In genomic region chr6:91347721-91348120, GRCm38 (mm10) we compare ENCODE assay signal across 10 mouse cellular contexts.
DNase-seq lines count a peak whose midpoint lies in the region; ATAC-seq and TF ChIP-seq lines count a peak whose summit lies in the region.
"Had no signal": no experiment of that assay in that cellular context is flagged by ENCODE, and none has a peak within 500 bp of the region (broad histone marks: within the 10 kb centered on the region; RNA-seq: fewer than 3 reads in every experiment).

No protein-coding gene starts in this region.

- no peak overlapping the region; the same call in 1 of the 2 replicates for H3K4me2 ChIP-seq in hindbrain, embryonic 11.5 days (replicated peaks; ENCODE audit: low read depth, low read length)
- peak overlapping the region; percentile 2; the same call in 1 of the 2 replicates for H3K4me2 ChIP-seq in neural tube, embryonic 12.5 days (replicated peaks)
- no peak overlapping the region for H3K4me2 ChIP-seq in lung, postnatal 0 days (replicated peaks; ENCODE audit: low read depth, low read length)
- no peak overlapping the region for H3K4me2 ChIP-seq in intestine, postnatal 0 days (replicated peaks; ENCODE audit: low read depth)
- H3K4me2 ChIP-seq: limb, embryonic 13.5 days had no signal

- intact Hi-C loops in left cerebral cortex, postnatal 10 days (cut with DNase I) = loop anchor here (5.0 kb wide), 2 partner anchors 45 to 60 kb away; no protein-coding TSS in a partner anchor

- H3K27me3 ChIP-seq in hindbrain, embryonic 11.5 days (ENCODE audit: control insufficient read depth, insufficient read depth, low read length) = no peaks in the 10 kb centered on the region
- H3K27me3 ChIP-seq in neural tube, embryonic 12.5 days (replicated peaks) = no peaks in the 10 kb centered on the region
- H3K27me3 ChIP-seq in lung, postnatal 0 days (replicated peaks; ENCODE audit: insufficient read depth, low read length) = no peaks in the 10 kb centered on the region
- H3K27me3 ChIP-seq in intestine, postnatal 0 days (replicated peaks; ENCODE audit: control insufficient read depth, insufficient read depth, low read length) = no peaks in the 10 kb centered on the region
- H3K27me3 ChIP-seq: limb, embryonic 13.5 days had no signal

- H3K27ac ChIP-seq in hindbrain, embryonic 11.5 days (ENCODE audit: low read depth, low read length) = peak overlapping the region; percentile 79
- no peak overlapping the region for H3K27ac ChIP-seq in neural tube, embryonic 12.5 days
- H3K27ac ChIP-seq in lung, postnatal 0 days (ENCODE audit: low read length) = no peak overlapping the region
- no peak overlapping the region for H3K27ac ChIP-seq in intestine, postnatal 0 days (ENCODE audit: low read depth, low read length)
- H3K27ac ChIP-seq: limb, embryonic 13.5 days had no signal

- H3K9me3 ChIP-seq in hindbrain, embryonic 11.5 days (ENCODE audit: control insufficient read depth, low read length) = no peaks in the 10 kb centered on the region
- H3K9me3 ChIP-seq in neural tube, embryonic 12.5 days = no peaks in the 10 kb centered on the region
- H3K9me3 ChIP-seq in lung, postnatal 0 days (ENCODE audit: low read length) = no peaks in the 10 kb centered on the region
- H3K9me3 ChIP-seq in intestine, postnatal 0 days (ENCODE audit: control insufficient read depth) = no peaks in the 10 kb centered on the region
- H3K9me3 ChIP-seq: limb, embryonic 13.5 days had no signal

- TF ChIP-seq EP300 in lung, postnatal 0 days (IDR thresholded peaks at IDR 0.05) = no peak

- H3K9ac ChIP-seq in hindbrain, embryonic 11.5 days (ENCODE audit: low read depth, low read length) = 0 out of 2 replicates have a peak overlapping the region, but pooled peaks have one; percentile 19
- H3K9ac ChIP-seq in neural tube, embryonic 12.5 days = no peak overlapping the region
- H3K9ac ChIP-seq in lung, postnatal 0 days (replicated peaks; ENCODE audit: low read depth) = no peak overlapping the region
- no peak overlapping the region for H3K9ac ChIP-seq in intestine, postnatal 0 days (ENCODE audit: low read depth, low read length)
- H3K9ac ChIP-seq: limb, embryonic 13.5 days had no signal

- no peaks in the 10 kb centered on the region for H3K36me3 ChIP-seq in hindbrain, embryonic 11.5 days (ENCODE audit: control insufficient read depth, insufficient read depth, low read length)
- H3K36me3 ChIP-seq in neural tube, embryonic 12.5 days = no peaks in the 10 kb centered on the region
- H3K36me3 ChIP-seq in lung, postnatal 0 days (ENCODE audit: insufficient read depth, low read length) = no peaks in the 10 kb centered on the region
- H3K36me3 ChIP-seq in intestine, postnatal 0 days (ENCODE audit: control insufficient read depth, insufficient read depth) = no peaks in the 10 kb centered on the region
- H3K36me3 ChIP-seq: limb, embryonic 13.5 days had no signal

- peaks cover 33% of the 10 kb centered on the region for H3K4me1 ChIP-seq in hindbrain, embryonic 11.5 days (replicated peaks; ENCODE audit: control insufficient read depth, insufficient read depth, low read length)
- peaks cover 64% of the 10 kb centered on the region for H3K4me1 ChIP-seq in neural tube, embryonic 12.5 days
- H3K4me1 ChIP-seq in lung, postnatal 0 days (ENCODE audit: insufficient read depth, low read depth, low read length) = no peaks in the 10 kb centered on the region
- H3K4me1 ChIP-seq in intestine, postnatal 0 days (replicated peaks; ENCODE audit: control insufficient read depth, insufficient read depth, low read length) = no peaks in the 10 kb centered on the region

- DNase-seq in left cerebral cortex, postnatal 10 days (ENCODE audit: extremely low spot score in 1 of 2, low spot score in 2 of 2) = peak; percentile 56 to 68
- DNase-seq in left cerebral cortex, adult 11 months (ENCODE audit: low spot score) = no peak
- DNase-seq in embryo, embryonic 10 days (ENCODE audit: low spot score) = peak; percentile 74
- peak; percentile 75 for DNase-seq in hindbrain, embryonic 11.5 days (ENCODE audit: low spot score)
- no peak for DNase-seq in lung, postnatal 0 days (ENCODE audit: low spot score)
- DNase-seq in thymus, postnatal 14 days = no peak
- DNase-seq: cerebellum, postnatal 25 days had no signal

- H3K4me3 ChIP-seq in hindbrain, embryonic 11.5 days (ENCODE audit: low read depth, low read length) = no peak overlapping the region
- no peak overlapping the region for H3K4me3 ChIP-seq in neural tube, embryonic 12.5 days
- no peak overlapping the region for H3K4me3 ChIP-seq in lung, postnatal 0 days (ENCODE audit: low read depth, low read length)
- no peak overlapping the region for H3K4me3 ChIP-seq in intestine, postnatal 0 days (ENCODE audit: low read depth, low read length)
- H3K4me3 ChIP-seq: limb, embryonic 13.5 days had no signal

- WGBS in hindbrain, embryonic 11.5 days = 16% methylated on average over 7 of the region's 7 CpGs
- WGBS in neural tube, embryonic 12.5 days = 7% methylated on average over 7 of the region's 7 CpGs
- 33% methylated on average over 7 of the region's 7 CpGs for WGBS in lung, postnatal 0 days
- WGBS in intestine, postnatal 0 days = 42% methylated on average over 7 of the region's 7 CpGs

- no peak for TF ChIP-seq CTCF in lung, postnatal 0 days (IDR thresholded peaks at IDR 0.05)
- no peak for TF ChIP-seq CTCF in intestine, postnatal 0 days (IDR thresholded peaks at IDR 0.05; ENCODE audit: low read depth)

- ATAC-seq in hindbrain, embryonic 11.5 days (ENCODE audit: low FRiP score) = peak; percentile 57
- ATAC-seq in neural tube, embryonic 12.5 days (ENCODE audit: low FRiP score, low read depth) = peak; percentile 55
- ATAC-seq in lung, postnatal 0 days = no peak
- ATAC-seq in intestine, postnatal 0 days = no peak

Comparison
In these comparisons a context has a peak if more than half of its experiments do, and no peak if none do; other contexts are left out.
1. DNase-seq: peak in left cerebral cortex, postnatal 10 days (2 of 2), embryo, embryonic 10 days (single experiment) and hindbrain, embryonic 11.5 days (single experiment); none in left cerebral cortex, adult 11 months (single experiment), lung, postnatal 0 days (single experiment) and thymus, postnatal 14 days (single experiment).
2. ATAC-seq: peak in hindbrain, embryonic 11.5 days (single experiment) and neural tube, embryonic 12.5 days (single experiment); none in lung, postnatal 0 days (single experiment) and intestine, postnatal 0 days (single experiment).